17 mouse cellular contexts compared by ENCODE assay signal in the genomic region with DNA sequence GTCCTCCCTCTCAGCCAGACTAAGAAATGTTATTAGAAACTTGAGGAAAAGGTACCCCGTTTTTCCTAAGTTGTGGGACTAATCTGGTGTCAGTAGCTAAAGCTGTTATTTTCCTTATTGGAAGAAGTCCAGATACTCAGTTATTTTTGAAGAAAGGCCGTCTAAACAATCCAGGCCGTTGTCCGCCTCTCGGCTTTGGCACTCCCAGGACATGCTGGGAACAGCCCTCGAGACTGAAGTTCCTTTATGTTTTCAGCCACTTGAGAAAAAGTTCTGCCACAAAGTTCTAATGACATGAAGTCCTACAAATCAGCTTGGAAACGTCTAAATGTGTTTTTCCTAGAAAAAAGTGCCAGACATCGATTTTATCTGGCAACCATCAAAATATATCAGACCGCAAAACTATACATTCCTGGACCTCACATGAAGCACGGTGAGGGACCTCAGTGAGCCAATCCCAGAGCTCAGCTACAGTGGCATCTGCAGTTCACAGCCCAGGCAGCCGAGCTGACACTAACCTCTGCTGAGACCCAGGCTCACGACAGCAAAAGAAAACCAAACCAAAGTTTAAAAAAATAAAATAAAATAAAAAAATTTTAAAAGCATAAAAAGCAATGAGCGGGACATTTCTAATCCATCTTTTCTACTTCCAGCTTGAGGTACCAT. TPM values are rescaled to one million over a fixed set of nuclear protein-coding genes. Genes with fewer than 3 reads are reported as not detected.
DNase-seq lines count a peak whose midpoint lies in the region; ATAC-seq and TF ChIP-seq lines count a peak whose summit lies in the region.
"Had no signal": no experiment of that assay in that cellular context is flagged by ENCODE, and none has a peak within 500 bp of the region (broad histone marks: within the 10 kb centered on the region; RNA-seq: fewer than 3 reads in every experiment).

No protein-coding gene starts in this region.

- no peak overlapping the region for H3K4me2 ChIP-seq in liver, embryonic 11.5 days
- peak overlapping the region; percentile 67; the same call in 1 of the 2 replicates for H3K4me2 ChIP-seq in embryonic facial prominence, embryonic 14.5 days (ENCODE audit: low read depth, low read length)
- H3K4me2 ChIP-seq: forebrain, embryonic 12.5 days; kidney, embryonic 15.5 days; midbrain, embryonic 12.5 days had no signal

- H3K4me3 ChIP-seq in liver, adult 2 months (ENCODE audit: insufficient read depth, low read depth, low read length) = no peak overlapping the region
- H3K4me3 ChIP-seq in liver, embryonic 11.5 days (ENCODE audit: low read depth, low read length) = no peak overlapping the region
- no peak overlapping the region for H3K4me3 ChIP-seq in embryonic facial prominence, embryonic 14.5 days (ENCODE audit: low read depth, low read length)
- H3K4me3 ChIP-seq: embryonic facial prominence, embryonic 15.5 days; forebrain, embryonic 12.5 days; kidney, embryonic 15.5 days; midbrain, embryonic 12.5 days had no signal

- DNase-seq in heart, adult 8-10 months (ENCODE audit: low spot score) = peak; percentile 58
- DNase-seq in heart, postnatal 14 days = no peak
- no peak for DNase-seq in liver, adult 2 months (ENCODE audit: extremely low read depth, low read depth, low spot score)
- no peak for DNase-seq in liver, embryonic 11.5 days (ENCODE audit: low spot score)
- peak; percentile 51 for DNase-seq in embryonic facial prominence, embryonic 14.5 days (ENCODE audit: low spot score)
- DNase-seq in lung, postnatal 14 days = peak; percentile 60
- DNase-seq in cerebellum, postnatal 14 days = no peak
- DNase-seq in retina, postnatal 1 day = no peak
- DNase-seq: cerebellum, adult 11-12 months; right cerebral cortex, postnatal 4 days; thymus, postnatal 36 days had no signal

- ATAC-seq in liver, embryonic 11.5 days (replicated peaks; ENCODE audit: low FRiP score) = no peak
- ATAC-seq in embryonic facial prominence, embryonic 14.5 days (ENCODE audit: low read depth) = no peak

- no peaks in the 10 kb centered on the region; the same call in 1 of the 2 replicates for H3K4me1 ChIP-seq in liver, adult 2 months (ENCODE audit: control insufficient read depth, insufficient read depth, low read length)
- H3K4me1 ChIP-seq in liver, embryonic 11.5 days (replicated peaks; ENCODE audit: control insufficient read depth, insufficient read depth, low read length) = no peaks in the 10 kb centered on the region
- peaks cover 29% of the 10 kb centered on the region for H3K4me1 ChIP-seq in embryonic facial prominence, embryonic 14.5 days (ENCODE audit: control insufficient read depth, insufficient read depth, low read length)

- 84% methylated on average over 13 of the region's 13 CpGs for WGBS in liver, adult 2 months
- 69% methylated on average over 13 of the region's 13 CpGs for WGBS in liver, embryonic 11.5 days
- WGBS in embryonic facial prominence, embryonic 14.5 days = 28% methylated on average over 13 of the region's 13 CpGs

- H3K9me3 ChIP-seq in liver, embryonic 11.5 days (ENCODE audit: control insufficient read depth, low read length) = no peaks in the 10 kb centered on the region
- no peaks in the 10 kb centered on the region for H3K9me3 ChIP-seq in embryonic facial prominence, embryonic 14.5 days (ENCODE audit: control insufficient read depth, low read length)
- H3K9me3 ChIP-seq: embryonic facial prominence, embryonic 15.5 days; forebrain, embryonic 12.5 days; heart, embryonic 13.5 days; kidney, embryonic 15.5 days; midbrain, embryonic 12.5 days had no signal

- H3K27me3 ChIP-seq in liver, adult 2 months (ENCODE audit: control insufficient read depth, insufficient read depth, low read length) = no peaks in the 10 kb centered on the region
- peaks cover 20% of the 10 kb centered on the region for H3K27me3 ChIP-seq in liver, embryonic 11.5 days (replicated peaks; ENCODE audit: control insufficient read depth, insufficient read depth, low read length)
- no peaks in the 10 kb centered on the region; the same call in 1 of the 2 replicates for H3K27me3 ChIP-seq in embryonic facial prominence, embryonic 14.5 days (replicated peaks; ENCODE audit: control insufficient read depth, insufficient read depth, low read length)
- H3K27me3 ChIP-seq: embryonic facial prominence, embryonic 15.5 days had no signal

- no peak for TF ChIP-seq POLR2A in liver, adult 2 months (IDR thresholded peaks at IDR 0.05; ENCODE audit: extremely low read depth, insufficient read depth, low read length)

- peaks cover 7% of the 10 kb centered on the region; the same call in 1 of the 2 replicates for H3K36me3 ChIP-seq in liver, adult 2 months (ENCODE audit: control insufficient read depth, insufficient read depth, low read length)
- H3K36me3 ChIP-seq in liver, embryonic 11.5 days (ENCODE audit: control insufficient read depth, insufficient read depth, low read length) = no peaks in the 10 kb centered on the region
- no peaks in the 10 kb centered on the region for H3K36me3 ChIP-seq in embryonic facial prominence, embryonic 14.5 days (ENCODE audit: control insufficient read depth, insufficient read depth, low read length)
- H3K36me3 ChIP-seq: embryonic facial prominence, embryonic 15.5 days; forebrain, embryonic 12.5 days; kidney, embryonic 15.5 days; midbrain, embryonic 12.5 days had no signal

- intact Hi-C loops in heart, postnatal 14 days (cut with DNase I) = loop anchor here (1.0 kb wide), 1 partner anchor 15 kb away; no protein-coding TSS in a partner anchor

- no peaks in the 10 kb centered on the region for H3K79me2 ChIP-seq in liver, adult 2 months (ENCODE audit: control insufficient read depth, insufficient read depth, low read length)

- TF ChIP-seq CTCF in liver, adult 2 months (IDR thresholded peaks at IDR 0.05; ENCODE audit: low read depth, low read length) = no peak

- H3K27ac ChIP-seq in liver, adult 2 months (replicated peaks; ENCODE audit: insufficient read depth, low read depth, low read length) = 0 out of 2 replicates have a peak overlapping the region, but pooled peaks have one; percentile 25
- H3K27ac ChIP-seq in liver, embryonic 11.5 days (ENCODE audit: low read depth, low read length) = no peak overlapping the region
- H3K27ac ChIP-seq in embryonic facial prominence, embryonic 14.5 days (replicated peaks; ENCODE audit: low read depth, low read length) = 0 out of 2 replicates have a peak overlapping the region, but pooled peaks have one; percentile 6
- H3K27ac ChIP-seq: embryonic facial prominence, embryonic 15.5 days; forebrain, embryonic 12.5 days; heart, embryonic 13.5 days; kidney, embryonic 15.5 days; midbrain, embryonic 12.5 days had no signal

- no peak overlapping the region for H3K9ac ChIP-seq in liver, adult 2 months (ENCODE audit: low read depth, low read length)
- H3K9ac ChIP-seq in liver, embryonic 11.5 days (ENCODE audit: low read depth, low read length) = no peak overlapping the region
- no peak overlapping the region for H3K9ac ChIP-seq in embryonic facial prominence, embryonic 14.5 days (ENCODE audit: low read depth, low read length)
- H3K9ac ChIP-seq: embryonic facial prominence, embryonic 15.5 days; forebrain, embryonic 12.5 days; kidney, embryonic 15.5 days; midbrain, embryonic 12.5 days had no signal

RNA-seq across cellular contexts. Expression of gene Socs2, which starts 17.2 kb away (rescaled TPM):
- 10 to 100 TPM; 39.1 to 62.3 (median 45.0) TPM for total RNA-seq in heart, adult 8-10 months (2022)
- 10 to 100 TPM; 79.1 to 80.9 TPM for total RNA-seq in heart, postnatal 14 days (2021)
- 5.3 and 12.3 TPM in 2 replicates for total RNA-seq in liver, adult 2 months (2014; rRNA removed)
- 20.0 and 53.8 TPM in 2 replicates for polyA plus RNA-seq in liver, adult 2 months (2012; rRNA removed)
- polyA plus RNA-seq in liver, embryonic 11.5 days (2014; fragmentation: Nextera tagmentation; extraction: Ambion mirVana) = 19.4 and 21.1 TPM in 2 replicates
- 58.2 and 64.0 TPM in 2 replicates for polyA plus RNA-seq in embryonic facial prominence, embryonic 14.5 days (2014; fragmentation: Nextera tagmentation; extraction: Ambion mirVana)
- total RNA-seq: common myeloid progenitor, adult 5-6 weeks had no signal

Comparison
In these comparisons a context has a peak if more than half of its experiments do, and no peak if none do; other contexts are left out.
1. DNase-seq: peak in heart, adult 8-10 months (single experiment), embryonic facial prominence, embryonic 14.5 days (single experiment) and lung, postnatal 14 days (single experiment); none in heart, postnatal 14 days (0 of 2), liver, adult 2 months (single experiment), liver, embryonic 11.5 days (single experiment), cerebellum, postnatal 14 days (0 of 2) and retina, postnatal 1 day (single experiment).